Mouse (Mus musculus): Measurements from ENCODE around the gene Cldnd1. TPM values are rescaled to one million over a fixed set of nuclear protein-coding genes. Genes with fewer than 3 reads are reported as not detected.
A peak's percentile ranks its signal among the peaks of the same experiment; 100 is the strongest.

The Cldnd1 gene
- polyA plus RNA-seq, 1 experiment from 2014 or later = 93.1 TPM

DNA sequence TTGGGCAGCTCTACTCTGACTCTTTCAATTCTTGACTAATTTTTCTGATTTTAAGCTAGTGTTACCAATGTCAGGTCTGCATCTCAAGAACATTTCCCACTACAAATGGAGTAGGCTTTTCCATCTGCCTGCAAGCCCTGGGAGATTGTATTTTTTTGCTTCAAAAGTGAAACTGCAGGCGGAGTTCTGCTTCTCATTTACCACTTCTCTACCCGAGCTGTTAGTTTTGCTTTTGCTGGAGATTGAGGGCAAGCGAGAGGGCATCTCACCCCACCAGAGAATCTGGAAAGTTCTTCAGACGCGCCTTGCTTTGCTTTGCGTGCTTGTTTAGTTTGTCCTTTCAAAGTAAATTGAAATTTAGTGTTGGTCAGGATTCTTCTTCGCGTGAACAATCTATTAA is 15.5 kb upstream of the Cldnd1 start:
- Histone ChIP-seq H3K27ac (no peak overlapping the region), H3K9me3 (replicated peaks) (no peaks in the 10 kb centered on the region), H3K4me2 (0 out of 2 replicates have a peak overlapping the region, but pooled peaks have one; percentile 8), H3K27me3 (no peaks in the 10 kb centered on the region), H3K4me1 (replicated peaks) (no peaks in the 10 kb centered on the region), H3K9ac (no peak overlapping the region), H3K4me3 (no peak overlapping the region), H3K36me3 (no peaks in the 10 kb centered on the region)
- ATAC-seq (replicated peaks; ENCODE audit: insufficient number of reproducible peaks, insufficient read depth, low FRiP score, low read depth) = no peak
- WGBS = 68% methylated on average over 8 of the region's 8 CpGs

DNA sequence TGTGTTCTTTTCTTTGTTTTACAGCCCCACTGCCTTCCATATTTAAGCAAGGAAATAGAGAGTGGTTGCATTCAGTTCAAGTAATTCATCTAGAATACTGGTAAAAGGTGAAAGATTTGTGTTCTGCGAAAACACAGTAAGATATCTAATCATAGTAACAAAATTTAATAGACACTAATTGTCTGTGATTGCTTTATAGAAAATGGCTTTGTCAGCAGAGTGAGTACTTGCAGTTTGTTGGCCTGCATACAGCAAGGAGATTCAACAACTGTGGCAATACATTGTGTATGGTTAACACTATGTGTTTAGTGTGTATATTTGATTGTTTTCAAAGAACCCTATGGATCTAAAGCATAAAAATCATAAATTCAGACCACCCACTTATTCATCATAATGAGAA is 14.6 kb upstream of the Cldnd1 start:
- H3K27ac ChIP-seq = no peak overlapping the region
- H3K4me2 ChIP-seq = no peak overlapping the region
- H3K4me1 ChIP-seq (replicated peaks) = no peaks in the 10 kb centered on the region
- H3K36me3 ChIP-seq = no peaks in the 10 kb centered on the region
- H3K9me3 ChIP-seq (replicated peaks) = no peaks in the 10 kb centered on the region
- H3K9ac ChIP-seq = no peak overlapping the region
- no peaks in the 10 kb centered on the region for H3K27me3 ChIP-seq
- 86% methylated on average over 1 of the region's 1 CpGs for WGBS
- no peak for ATAC-seq (replicated peaks; ENCODE audit: insufficient number of reproducible peaks, insufficient read depth, low FRiP score, low read depth)
- H3K4me3 ChIP-seq = no peak overlapping the region

DNA sequence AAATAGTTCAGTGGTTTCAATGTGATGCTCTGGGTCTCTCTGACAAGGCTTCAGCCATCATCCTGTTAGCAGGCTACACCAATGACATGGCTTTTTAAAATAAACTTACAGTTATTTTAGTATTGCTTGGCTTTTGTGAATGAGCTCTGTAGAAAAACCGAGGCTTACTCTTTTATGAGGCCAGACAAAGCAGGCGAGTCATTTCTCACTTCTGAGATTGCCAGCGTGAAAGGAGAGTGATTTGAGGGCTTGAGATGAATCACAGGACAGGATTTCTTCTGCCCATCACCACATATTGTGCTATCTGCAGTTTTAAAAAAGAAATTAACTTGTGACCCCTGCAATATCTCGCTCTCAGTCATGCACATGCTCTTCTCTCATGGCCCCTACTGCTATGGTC is 12.7 kb upstream of the Cldnd1 start:
- no peak overlapping the region for H3K4me2 ChIP-seq
- H3K27ac ChIP-seq = no peak overlapping the region
- H3K36me3 ChIP-seq = no peaks in the 10 kb centered on the region
- H3K4me3 ChIP-seq = no peak overlapping the region
- H3K9ac ChIP-seq = no peak overlapping the region
- no peak for ATAC-seq (replicated peaks; ENCODE audit: insufficient number of reproducible peaks, insufficient read depth, low FRiP score, low read depth)
- H3K27me3 ChIP-seq = no peaks in the 10 kb centered on the region
- WGBS = 46% methylated on average over 4 of the region's 4 CpGs
- H3K4me1 ChIP-seq (replicated peaks) = no peaks in the 10 kb centered on the region
- H3K9me3 ChIP-seq (replicated peaks) = no peaks in the 10 kb centered on the region

DNA sequence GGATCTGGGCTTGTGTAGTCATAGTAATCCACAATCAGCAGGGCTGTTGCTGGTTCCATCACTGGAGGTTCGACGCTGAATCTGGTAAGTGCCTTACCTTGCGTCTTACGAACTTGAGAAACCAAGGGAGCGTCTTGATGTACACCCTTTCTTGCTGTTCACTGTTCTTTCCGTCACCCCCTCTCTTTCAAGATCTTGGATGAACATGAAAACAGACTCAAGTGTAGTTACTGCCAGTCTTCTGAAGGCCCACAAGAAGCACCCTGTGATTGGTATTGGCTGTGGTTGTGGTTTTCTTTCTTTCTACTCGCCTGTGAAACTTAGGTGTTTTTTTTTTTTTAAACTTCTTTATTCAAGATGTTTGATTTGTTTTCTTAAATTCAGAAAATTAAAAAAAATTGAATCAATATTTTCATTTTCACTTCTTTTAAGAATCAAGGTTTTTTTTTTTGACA is 9.0 kb upstream of the Cldnd1 start, which contains the start of gene Gpr15:
Gpr15 (minus strand) TSS at position 405 of the 455 bp plus-strand sequence.
- Histone ChIP-seq H3K9ac (no peak within 1 kb of the TSS), H3K4me2 (no peak within 1 kb of the TSS), H3K4me1 (replicated peaks) (no peaks in the 10 kb centered on the region), H3K27ac (no peak within 1 kb of the TSS), H3K27me3 (no peaks in the 10 kb centered on the region), H3K36me3 (no peaks in the 10 kb centered on the region), H3K9me3 (replicated peaks) (no peaks in the 10 kb centered on the region), H3K4me3 (no peak within 1 kb of the TSS)
- ATAC-seq (replicated peaks; ENCODE audit: insufficient number of reproducible peaks, insufficient read depth, low FRiP score, low read depth) = no peak
- 86% methylated on average over 7 of the region's 7 CpGs for WGBS

DNA sequence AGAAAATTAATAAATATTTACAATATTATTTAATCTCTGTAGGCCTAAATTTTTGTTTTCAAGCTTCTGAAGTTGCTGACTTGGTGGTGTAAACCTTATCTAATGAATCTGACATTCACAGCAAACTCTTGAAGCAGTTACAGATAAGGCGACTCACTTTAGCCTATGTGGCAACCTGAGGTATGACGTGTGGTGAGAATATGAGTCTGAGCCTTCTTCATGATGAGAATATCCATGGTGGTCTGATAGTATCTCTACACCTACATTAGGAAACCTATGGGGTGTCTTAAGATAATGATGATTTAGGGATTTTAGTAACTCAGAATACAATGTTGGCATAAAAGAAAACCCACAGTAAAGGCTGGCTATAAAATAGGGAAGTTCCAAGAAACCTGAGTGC is 5.4 kb upstream of the Cldnd1 start:
- no peak overlapping the region for H3K4me3 ChIP-seq
- H3K4me2 ChIP-seq = no peak overlapping the region
- WGBS = 61% methylated on average over 2 of the region's 2 CpGs

DNA sequence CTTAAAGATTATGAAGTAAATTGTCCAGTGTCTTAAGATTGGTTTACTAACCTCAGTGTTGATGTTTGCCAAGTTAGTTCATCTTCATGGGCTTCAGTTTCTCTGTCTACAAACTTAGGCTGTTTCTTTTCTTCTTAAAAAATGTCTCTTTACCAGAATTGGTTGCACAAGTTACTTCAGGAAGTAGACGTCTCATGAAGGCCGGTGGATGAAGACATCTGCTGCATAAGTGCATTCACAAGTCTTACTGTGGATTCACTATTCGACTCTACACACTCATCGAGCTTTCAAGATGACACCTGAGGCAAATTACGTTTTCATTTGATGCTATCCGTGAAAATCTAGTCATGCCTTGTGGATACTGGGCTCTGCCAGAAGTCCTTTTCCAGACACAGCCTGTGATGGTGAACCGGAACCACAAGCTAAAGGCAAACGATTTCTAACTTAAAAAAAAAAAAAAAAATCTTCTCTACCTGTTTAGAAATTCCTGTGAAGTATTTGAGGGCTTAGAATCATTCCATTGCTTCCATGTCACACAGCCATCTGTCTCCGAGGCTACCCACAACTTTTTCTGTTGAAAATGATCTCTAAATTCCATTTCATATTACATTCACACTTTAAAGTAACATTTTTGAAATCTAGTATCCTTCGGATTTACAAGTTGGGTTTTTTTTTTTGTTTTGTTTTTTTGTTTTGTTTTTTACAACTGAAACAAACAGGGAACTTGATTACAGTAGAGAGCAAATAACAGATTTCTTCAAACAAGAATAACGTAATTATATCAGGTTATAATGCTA is 832 bp upstream of the Cldnd1 start:
- ATAC-seq (replicated peaks; ENCODE audit: insufficient number of reproducible peaks, insufficient read depth, low FRiP score, low read depth) = no peak
- no peaks in the 10 kb centered on the region for H3K27me3 ChIP-seq
- H3K4me2 ChIP-seq = peak overlapping the region; percentile 71
- peaks cover 21% of the 10 kb centered on the region for H3K36me3 ChIP-seq
- no peak overlapping the region for H3K27ac ChIP-seq
- H3K9me3 ChIP-seq (replicated peaks) = no peaks in the 10 kb centered on the region
- peaks cover 9% of the 10 kb centered on the region for H3K4me1 ChIP-seq (replicated peaks)
- WGBS = 75% methylated on average over 11 of the region's 11 CpGs
- H3K4me3 ChIP-seq = peak overlapping the region; percentile 89
- no peak overlapping the region for H3K9ac ChIP-seq

More for the DNA sequence above, 5.4 kb upstream of the Cldnd1 start:
- no peak for ATAC-seq (replicated peaks; ENCODE audit: insufficient number of reproducible peaks, insufficient read depth, low FRiP score, low read depth)
- no peaks in the 10 kb centered on the region for H3K9me3 ChIP-seq (replicated peaks)
- H3K36me3 ChIP-seq = no peaks in the 10 kb centered on the region
- H3K4me1 ChIP-seq (replicated peaks) = no peaks in the 10 kb centered on the region
- H3K27ac ChIP-seq = no peak overlapping the region
- H3K9ac ChIP-seq = no peak overlapping the region
- no peaks in the 10 kb centered on the region for H3K27me3 ChIP-seq

DNA sequence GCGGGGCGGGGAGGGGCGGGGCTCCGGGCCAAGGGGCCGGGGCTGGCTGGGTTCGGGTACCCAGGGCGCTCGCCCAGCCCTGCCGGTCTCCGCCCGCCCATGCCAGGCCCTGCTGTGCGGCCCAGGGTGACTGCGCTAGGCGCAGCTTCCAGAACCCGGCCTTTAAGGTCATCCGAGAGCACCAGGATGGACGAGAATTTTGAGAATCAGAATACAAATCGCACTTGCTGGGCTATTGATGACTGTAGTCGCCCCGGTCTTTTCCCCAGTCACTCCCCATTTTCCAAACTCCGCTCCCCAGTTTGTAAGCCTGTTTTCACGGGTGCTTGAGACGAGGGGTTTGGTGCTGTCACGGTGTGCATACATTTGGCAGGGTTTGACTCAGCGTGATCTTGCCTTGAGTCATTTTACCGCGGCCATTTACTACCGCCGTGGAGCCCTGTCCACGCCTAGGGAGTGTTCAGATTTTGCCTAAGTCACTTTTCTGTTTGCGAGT is 514 bp downstream of the Cldnd1 start:
- Histone ChIP-seq H3K9me3 (replicated peaks) (no peaks in the 10 kb centered on the region), H3K36me3 (peaks cover 34% of the 10 kb centered on the region), H3K27me3 (no peaks in the 10 kb centered on the region), H3K4me2 (peak overlapping the region; percentile 71), H3K4me1 (replicated peaks) (peaks cover 9% of the 10 kb centered on the region), H3K27ac (peak overlapping the region; percentile 94), H3K4me3 (peak overlapping the region; percentile 89), H3K9ac (peak overlapping the region; percentile 83)
- peak; percentile 85 for ATAC-seq (replicated peaks; ENCODE audit: insufficient number of reproducible peaks, insufficient read depth, low FRiP score, low read depth)
- under 1% methylated on average over 26 of the region's 31 CpGs for WGBS

DNA sequence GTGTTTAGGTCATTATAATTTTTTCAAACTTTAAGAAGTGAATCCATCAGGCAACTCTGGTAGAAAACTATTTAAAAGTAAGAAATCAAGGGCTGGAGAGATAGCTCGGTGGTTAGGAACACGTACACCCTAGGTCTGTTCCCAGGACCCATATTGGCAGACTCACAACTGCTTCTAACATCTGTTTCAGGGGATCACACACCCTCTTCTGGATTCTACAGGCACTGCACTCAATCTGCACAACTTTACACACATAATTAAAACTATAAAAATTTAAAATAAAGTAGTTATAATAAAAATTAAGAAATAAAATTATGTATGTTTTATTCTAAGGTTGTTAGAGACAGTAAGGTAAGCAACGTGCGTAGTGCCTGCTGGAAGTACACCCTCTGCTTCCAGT is 10.5 kb downstream of the Cldnd1 start:
- no peak overlapping the region for H3K9ac ChIP-seq
- 71% methylated on average over 4 of the region's 4 CpGs for WGBS
- ATAC-seq (replicated peaks; ENCODE audit: insufficient number of reproducible peaks, insufficient read depth, low FRiP score, low read depth) = no peak
- no peak overlapping the region for H3K27ac ChIP-seq
- peaks cover 11% of the 10 kb centered on the region for H3K36me3 ChIP-seq
- H3K4me1 ChIP-seq (replicated peaks) = no peaks in the 10 kb centered on the region
- H3K4me2 ChIP-seq = no peak overlapping the region
- H3K9me3 ChIP-seq (replicated peaks) = no peaks in the 10 kb centered on the region
- H3K27me3 ChIP-seq = no peaks in the 10 kb centered on the region
- no peak overlapping the region for H3K4me3 ChIP-seq

DNA sequence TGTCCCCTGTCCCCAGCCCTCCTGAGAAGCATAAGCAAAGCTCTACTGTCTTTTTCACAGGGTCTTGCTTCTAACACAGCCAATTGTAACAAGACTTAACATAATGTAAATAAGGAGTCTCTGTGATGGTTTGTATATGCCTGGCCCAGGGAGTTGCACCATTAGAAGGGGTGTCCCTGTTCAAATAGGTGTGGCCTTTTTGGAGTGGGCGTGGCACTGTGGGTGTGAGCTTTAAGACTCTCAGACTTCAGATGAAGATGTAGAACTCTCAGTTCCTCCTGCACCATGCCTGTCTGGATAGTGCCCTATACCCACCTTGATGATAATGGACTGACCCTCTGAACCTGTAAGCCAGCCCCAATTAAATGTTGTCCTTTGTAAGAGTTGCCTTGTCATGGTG is 11.1 kb downstream of the Cldnd1 start:
- Histone ChIP-seq H3K4me3 (no peak overlapping the region), H3K27me3 (no peaks in the 10 kb centered on the region), H3K9ac (no peak overlapping the region), H3K4me2 (no peak overlapping the region), H3K4me1 (replicated peaks) (no peaks in the 10 kb centered on the region), H3K36me3 (peaks cover 5% of the 10 kb centered on the region), H3K9me3 (replicated peaks) (no peaks in the 10 kb centered on the region), H3K27ac (no peak overlapping the region)
- ATAC-seq (replicated peaks; ENCODE audit: insufficient number of reproducible peaks, insufficient read depth, low FRiP score, low read depth) = no peak
- 82% methylated on average over 1 of the region's 1 CpGs for WGBS

DNA sequence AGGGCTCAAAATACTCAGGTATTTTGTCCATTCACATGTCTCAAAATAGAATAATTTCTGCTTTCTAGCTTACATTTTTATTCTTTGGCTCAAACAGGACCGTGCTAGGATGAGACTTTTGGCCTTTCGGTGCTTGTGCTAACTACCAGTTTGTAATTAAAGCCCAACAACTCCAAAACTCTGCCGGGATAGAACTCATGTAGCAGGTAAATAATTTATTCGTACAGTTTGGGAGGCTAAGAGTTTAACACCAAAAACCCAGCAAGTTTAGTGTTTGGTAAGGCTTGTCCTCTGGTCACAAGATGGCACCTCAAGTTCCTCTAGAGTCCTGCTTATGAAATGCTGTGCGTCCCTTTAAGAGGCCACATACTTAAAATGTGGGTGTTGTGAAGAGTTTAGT is 13.0 kb downstream of the Cldnd1 start:
- no peaks in the 10 kb centered on the region for H3K9me3 ChIP-seq (replicated peaks)
- H3K4me3 ChIP-seq = no peak overlapping the region
- H3K4me1 ChIP-seq (replicated peaks) = no peaks in the 10 kb centered on the region
- WGBS = 92% methylated on average over 5 of the region's 5 CpGs
- H3K36me3 ChIP-seq = no peaks in the 10 kb centered on the region
- H3K4me2 ChIP-seq = no peak overlapping the region
- ATAC-seq (replicated peaks; ENCODE audit: insufficient number of reproducible peaks, insufficient read depth, low FRiP score, low read depth) = no peak
- H3K9ac ChIP-seq = no peak overlapping the region
- H3K27ac ChIP-seq = no peak overlapping the region
- no peaks in the 10 kb centered on the region for H3K27me3 ChIP-seq

DNA sequence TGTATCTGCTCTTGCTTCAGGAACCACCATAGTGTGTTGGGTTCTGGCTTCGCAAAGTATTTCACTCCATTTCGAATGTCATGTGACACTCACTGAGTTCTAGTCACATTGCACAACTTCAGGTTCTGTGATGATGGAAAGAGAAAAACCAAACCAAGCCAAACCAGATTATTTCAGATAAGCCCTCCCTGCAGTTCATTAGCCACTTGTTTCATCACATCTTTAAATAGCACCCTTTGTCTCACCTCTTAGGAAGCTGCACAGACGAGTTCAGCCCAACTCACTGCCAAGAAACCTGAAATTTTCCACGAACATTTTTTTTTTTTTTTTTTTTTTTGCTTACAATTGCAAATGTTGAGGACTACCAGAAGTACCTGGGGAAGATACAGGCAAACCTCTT is 19.0 kb downstream of the Cldnd1 start:
- no peaks in the 10 kb centered on the region for H3K27me3 ChIP-seq
- no peaks in the 10 kb centered on the region for H3K36me3 ChIP-seq
- H3K4me1 ChIP-seq (replicated peaks) = 0 out of 2 replicates have a peak, but pooled peaks cover 2% of the 10 kb centered on the region
- no peak overlapping the region for H3K9ac ChIP-seq
- WGBS = 24% methylated on average over 4 of the region's 4 CpGs
- no peaks in the 10 kb centered on the region for H3K9me3 ChIP-seq (replicated peaks)
- H3K4me2 ChIP-seq = no peak overlapping the region; the same call in 1 of the 2 replicates
- H3K27ac ChIP-seq = peak overlapping the region; percentile 17
- ATAC-seq (replicated peaks; ENCODE audit: insufficient number of reproducible peaks, insufficient read depth, low FRiP score, low read depth) = no peak; the same call in 1 of the 2 replicates
- H3K4me3 ChIP-seq = no peak overlapping the region

DNA sequence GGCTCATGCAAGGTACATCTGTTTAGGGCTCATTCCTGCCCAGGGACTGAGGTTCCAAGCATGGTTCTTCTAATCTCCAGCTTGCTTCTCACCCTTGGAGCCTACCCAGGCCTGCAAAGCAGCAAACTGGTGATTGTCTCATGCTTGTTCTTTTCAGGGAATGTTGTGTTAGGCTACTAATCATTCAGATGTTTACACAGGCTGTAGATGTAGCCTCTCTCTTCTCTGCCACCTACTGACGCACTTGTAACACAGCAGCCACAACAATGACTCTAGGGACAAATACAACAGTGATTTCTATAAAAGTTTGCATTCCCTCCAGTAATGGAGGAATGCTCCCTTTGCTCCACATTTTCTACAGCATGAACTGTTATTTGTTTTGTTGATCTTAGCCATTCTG is 23.6 kb downstream of the Cldnd1 start:
- Histone ChIP-seq H3K36me3 (no peaks in the 10 kb centered on the region), H3K27me3 (no peaks in the 10 kb centered on the region), H3K27ac (no peak overlapping the region), H3K4me3 (no peak overlapping the region), H3K4me2 (no peak overlapping the region), H3K9me3 (replicated peaks) (no peaks in the 10 kb centered on the region), H3K4me1 (replicated peaks) (0 out of 2 replicates have a peak, but pooled peaks cover 2% of the 10 kb centered on the region), H3K9ac (no peak overlapping the region)
- 18% methylated on average over 1 of the region's 1 CpGs for WGBS
- ATAC-seq (replicated peaks; ENCODE audit: insufficient number of reproducible peaks, insufficient read depth, low FRiP score, low read depth) = no peak

Measured in heart, embryonic 15.5 days (tissue).